Mouse (Mus musculus): Measurements from ENCODE around the gene Olfr1282. TPM values are rescaled to one million over a fixed set of nuclear protein-coding genes. Genes with fewer than 3 reads are reported as not detected.
"Not testable (repeated sequence)": the region's sequence is repeated elsewhere in the genome, so short reads cannot be mapped to it uniquely, and the experiment has no call there.

The Olfr1282 gene
- total RNA-seq (2014; rRNA removed) (not detected in 2 replicates), polyA plus RNA-seq (2015; fragmentation: Nextera tagmentation; extraction: Ambion mirVana) (not detected in 2 replicates)

GRCm38 (mm10) chr2:111335976-111336375 is at the start of gene Olfr1282:
Gene Olfr1282 (minus strand): TSS chr2:111336076.
- Histone ChIP-seq H3K27me3 (ENCODE audit: insufficient read depth, low read length) (no peaks in the 10 kb centered on the region), H3K4me1 (ENCODE audit: insufficient read depth, low read length) (no peaks in the 10 kb centered on the region), H3K36me3 (ENCODE audit: insufficient read depth, low read length) (no peaks in the 10 kb centered on the region), H3K27ac (ENCODE audit: low read depth, low read length) (no peak within 1 kb of the TSS), H3K9me3 (ENCODE audit: low read length) (no peaks in the 10 kb centered on the region), H3K4me2 (ENCODE audit: low read depth, low read length, poor library complexity, severe bottlenecking) (no peak within 1 kb of the TSS), H3K4me3 (ENCODE audit: low read depth, low read length) (no peak within 1 kb of the TSS), H3K9ac (replicated peaks; ENCODE audit: low read length, poor library complexity, severe bottlenecking) (no peak within 1 kb of the TSS)
- ATAC-seq (ENCODE audit: low FRiP score) = no peak
- no peak for TF ChIP-seq CTCF (IDR thresholded peaks at IDR 0.05)
- no peak for DNase-seq (ENCODE audit: low spot score)
- 78% methylated on average over 2 of the region's 2 CpGs for WGBS

- no peaks in the 10 kb centered on the region for H3K4me1 ChIP-seq (ENCODE audit: insufficient read depth, low read length)
- no peak within 1 kb of the TSS for H3K4me3 ChIP-seq (ENCODE audit: low read depth, low read length)
- no peak within 1 kb of the TSS for H3K27ac ChIP-seq (ENCODE audit: low read depth, low read length)
- no peaks in the 10 kb centered on the region for H3K27me3 ChIP-seq (ENCODE audit: insufficient read depth, low read length)
- TF ChIP-seq CTCF (IDR thresholded peaks at IDR 0.05) = no peak
- no peak within 1 kb of the TSS for H3K4me2 ChIP-seq (ENCODE audit: low read depth, low read length, poor library complexity, severe bottlenecking)
- WGBS = 76% methylated on average over 1 of the region's 1 CpGs
- no peak within 1 kb of the TSS for H3K9ac ChIP-seq (replicated peaks; ENCODE audit: low read length, poor library complexity, severe bottlenecking)
- ATAC-seq (ENCODE audit: low FRiP score) = no peak
- no peaks in the 10 kb centered on the region for H3K36me3 ChIP-seq (ENCODE audit: insufficient read depth, low read length)
- no peak for DNase-seq (ENCODE audit: low spot score)
- H3K9me3 ChIP-seq (ENCODE audit: low read length) = no peaks in the 10 kb centered on the region
These were observed 39.3 kb upstream of the Olfr1282 start, which contains the start of gene Olfr1284 for GRCm38 (mm10) chr2:111375222-111375621. Gene Olfr1284 (plus strand): TSS chr2:111375522.

- Histone ChIP-seq H3K36me3 (ENCODE audit: insufficient read depth, low read length) (no peaks in the 10 kb centered on the region), H3K4me3 (ENCODE audit: low read depth, low read length) (no peak within 1 kb of the TSS), H3K9ac (replicated peaks; ENCODE audit: low read length, poor library complexity, severe bottlenecking) (no peak within 1 kb of the TSS), H3K4me2 (ENCODE audit: low read depth, low read length, poor library complexity, severe bottlenecking) (no peak within 1 kb of the TSS), H3K27me3 (ENCODE audit: insufficient read depth, low read length) (no peaks in the 10 kb centered on the region), H3K4me1 (ENCODE audit: insufficient read depth, low read length) (no peaks in the 10 kb centered on the region), H3K27ac (ENCODE audit: low read depth, low read length) (no peak within 1 kb of the TSS), H3K9me3 (ENCODE audit: low read length) (no peaks in the 10 kb centered on the region)
- DNase-seq (ENCODE audit: low spot score) = no peak
- ATAC-seq (ENCODE audit: low FRiP score) = no peak
- 78% methylated on average over 2 of the region's 2 CpGs for WGBS
- TF ChIP-seq CTCF (IDR thresholded peaks at IDR 0.05) = no peak
These were observed 30.6 kb upstream of the Olfr1282 start, which contains the start of gene Olfr1283 for GRCm38 (mm10) chr2:111366490-111366889. Gene Olfr1283 (plus strand): TSS chr2:111366790.

GRCm38 (mm10) chr2:111333721-111334120 is 2.2 kb downstream of the Olfr1282 start:
- H3K9ac ChIP-seq (replicated peaks; ENCODE audit: low read length, poor library complexity, severe bottlenecking); H3K4me1 ChIP-seq (ENCODE audit: insufficient read depth, low read length); ATAC-seq (ENCODE audit: low FRiP score); H3K9me3 ChIP-seq (ENCODE audit: low read length); DNase-seq (ENCODE audit: low spot score); H3K4me2 ChIP-seq (ENCODE audit: low read depth, low read length, poor library complexity, severe bottlenecking); H3K27me3 ChIP-seq (ENCODE audit: insufficient read depth, low read length); H3K4me3 ChIP-seq (ENCODE audit: low read depth, low read length); H3K36me3 ChIP-seq (ENCODE audit: insufficient read depth, low read length); H3K27ac ChIP-seq (ENCODE audit: low read depth, low read length): not testable (repeated sequence)
- WGBS = 91% methylated on average over 5 of the region's 5 CpGs

GRCm38 (mm10) chr2:111326220-111326619 is 9.7 kb downstream of the Olfr1282 start, which contains the start of gene Olfr1281:
Gene Olfr1281 (plus strand): TSS chr2:111326520.
- TF ChIP-seq CTCF (IDR thresholded peaks at IDR 0.05) = no peak
- H3K27me3 ChIP-seq (ENCODE audit: insufficient read depth, low read length) = no peaks in the 10 kb centered on the region
- DNase-seq (ENCODE audit: low spot score) = no peak
- 76% methylated on average over 2 of the region's 2 CpGs for WGBS
- H3K4me3 ChIP-seq (ENCODE audit: low read depth, low read length) = no peak within 1 kb of the TSS
- no peak within 1 kb of the TSS for H3K9ac ChIP-seq (replicated peaks; ENCODE audit: low read length, poor library complexity, severe bottlenecking)
- H3K36me3 ChIP-seq (ENCODE audit: insufficient read depth, low read length) = no peaks in the 10 kb centered on the region
- no peak within 1 kb of the TSS for H3K27ac ChIP-seq (ENCODE audit: low read depth, low read length)
- no peak within 1 kb of the TSS for H3K4me2 ChIP-seq (ENCODE audit: low read depth, low read length, poor library complexity, severe bottlenecking)
- ATAC-seq (ENCODE audit: low FRiP score) = no peak
- no peaks in the 10 kb centered on the region for H3K4me1 ChIP-seq (ENCODE audit: insufficient read depth, low read length)
- no peaks in the 10 kb centered on the region for H3K9me3 ChIP-seq (ENCODE audit: low read length)

- no peak for DNase-seq (ENCODE audit: low spot score)
- Histone ChIP-seq H3K36me3 (ENCODE audit: insufficient read depth, low read length) (no peaks in the 10 kb centered on the region), H3K27me3 (ENCODE audit: insufficient read depth, low read length) (no peaks in the 10 kb centered on the region), H3K9me3 (ENCODE audit: low read length) (no peaks in the 10 kb centered on the region), H3K4me2 (ENCODE audit: low read depth, low read length, poor library complexity, severe bottlenecking) (no peak within 1 kb of the TSS), H3K27ac (ENCODE audit: low read depth, low read length) (no peak within 1 kb of the TSS), H3K9ac (replicated peaks; ENCODE audit: low read length, poor library complexity, severe bottlenecking) (no peak within 1 kb of the TSS), H3K4me3 (ENCODE audit: low read depth, low read length) (no peak within 1 kb of the TSS), H3K4me1 (ENCODE audit: insufficient read depth, low read length) (no peaks in the 10 kb centered on the region)
- no peak for TF ChIP-seq CTCF (IDR thresholded peaks at IDR 0.05)
- ATAC-seq (ENCODE audit: low FRiP score) = no peak
These were observed 22.2 kb downstream of the Olfr1282 start, which contains the start of gene Olfr1280 for GRCm38 (mm10) chr2:111313717-111314116. Gene Olfr1280 (plus strand): TSS chr2:111314017.

Data from midbrain, postnatal 0 days (tissue).